Mouse (Mus musculus): Measurements from ENCODE around the gene Serpina3f. TPM values are rescaled to one million over a fixed set of nuclear protein-coding genes. Genes with fewer than 3 reads are reported as not detected.

The Serpina3f gene
- total RNA-seq (2023): under 1 TPM in 1 of 2 experiments, not detected in 1; 0.18 TPM

DNA sequence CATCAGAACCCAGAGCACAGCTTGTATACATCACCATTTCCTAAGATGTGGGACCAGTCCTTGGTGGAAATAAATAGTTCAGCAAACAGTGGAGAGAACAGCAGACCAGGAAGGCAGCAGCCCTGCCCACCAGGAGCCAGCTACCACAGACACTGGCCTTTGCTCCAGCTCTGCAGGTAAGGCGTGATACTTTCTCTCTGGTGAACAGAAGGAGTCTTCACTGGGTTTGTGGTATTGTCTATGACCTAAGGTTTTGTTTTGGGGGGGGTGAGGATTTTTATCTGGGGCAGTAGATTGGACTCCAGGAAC is at the start of gene Serpina3f:
Serpina3f (plus strand) TSS at position 100 of the 309 bp plus-strand sequence.

DNA sequence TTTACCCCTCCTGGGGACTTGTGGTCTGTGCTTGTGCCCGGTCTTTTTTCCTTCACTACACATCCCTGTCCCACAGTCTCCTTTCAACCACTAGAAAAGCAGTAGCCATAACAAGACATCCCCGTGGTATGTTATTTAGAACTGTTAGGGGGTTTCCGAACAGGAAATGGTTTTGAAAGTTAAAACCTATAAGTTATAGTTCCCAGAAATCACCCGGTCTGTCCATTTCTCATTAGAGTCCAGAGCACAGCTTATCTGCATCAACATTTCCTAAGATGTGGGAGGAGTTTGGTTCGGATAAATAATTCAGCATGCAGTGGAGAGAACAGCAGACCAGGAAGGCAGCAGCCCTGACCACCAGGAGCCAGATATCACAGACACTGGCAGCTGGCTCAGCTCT is 21.6 kb downstream of the Serpina3f start, which contains the start of gene Serpina3g:
Serpina3g (plus strand) TSS at position 331 of the 400 bp plus-strand sequence.

DNA sequence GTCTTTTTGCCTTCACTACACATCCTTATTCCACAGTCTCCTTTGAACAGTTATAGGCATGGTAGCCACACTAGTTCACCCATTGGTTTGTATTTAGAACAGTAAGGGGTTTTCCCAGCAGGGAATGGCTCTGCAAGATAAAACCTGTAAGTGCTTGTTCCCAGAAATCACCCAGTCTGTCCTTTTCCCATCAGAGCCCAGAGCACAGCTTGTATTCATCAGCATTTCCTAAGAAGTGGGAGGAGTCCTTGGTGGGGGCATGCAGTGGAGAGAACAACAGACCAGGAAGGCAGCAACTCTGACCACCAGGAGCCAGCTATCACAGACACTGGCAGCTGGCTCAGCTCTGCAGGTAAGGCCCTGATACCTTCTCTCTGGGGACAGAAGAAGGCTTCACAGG is 48.5 kb downstream of the Serpina3f start, which contains the start of gene Serpina3i:
Serpina3i (plus strand) TSS at position 260 of the 400 bp plus-strand sequence.

Other genes starting within 250 kb of the Serpina3f start
- under 1 TPM in 1 of 2 experiments, not detected in 1; 0.37 TPM for gene Serpina11, start 224.6 kb upstream of the Serpina3f start, total RNA-seq (2023)
- not detected for gene Serpina9, start 200.8 kb upstream of the Serpina3f start, total RNA-seq (2023)
- not detected for gene Serpina12, start 170.1 kb upstream of the Serpina3f start, total RNA-seq (2023)
- not detected for gene Serpina5, start 113.4 kb upstream of the Serpina3f start, total RNA-seq (2023)
- gene Serpina3a, start 101.8 kb upstream of the Serpina3f start, total RNA-seq (2023): not detected
- gene Serpina3b, start 86.5 kb upstream of the Serpina3f start, total RNA-seq (2023): under 1 TPM in 1 of 2 experiments, not detected in 1; 0.20 TPM
- not detected for gene Serpina3c, start 60.7 kb upstream of the Serpina3f start, total RNA-seq (2023)
- gene Serpina3g, start 21.7 kb downstream of the Serpina3f start, total RNA-seq (2023): 1 to 10 TPM; 1.8 to 2.1 TPM
- gene Serpina3i, start 48.6 kb downstream of the Serpina3f start, total RNA-seq (2023): not detected
- not detected for gene Serpina3j, start 100.0 kb downstream of the Serpina3f start, total RNA-seq (2023)
- gene Serpina3k, start 123.9 kb downstream of the Serpina3f start, total RNA-seq (2023): not detected
- not detected for gene Serpina3m, start 123.9 kb downstream of the Serpina3f start, total RNA-seq (2023)
- gene Serpina3n, start 192.2 kb downstream of the Serpina3f start, total RNA-seq (2023): not detected